Mouse (Mus musculus) c-Kit-positive CD71-positive TER-119-positive erythroid progenitor cells, embryonic 14.5 days (primary cell): Measurements from ENCODE around the gene Slc5a6.

Source experiments
- DNase-seq: peaks from one replicate; pipeline ENCODE4 v3.0.0-alpha.2; 2013; ENCODE audit warnings: low spot score

The Slc5a6 gene

GRCm38 (mm10) chr5:31000122-31000521 is 48.6 kb downstream of the Slc5a6 start:
- DNase-seq = no peak

- no peak for DNase-seq
Observed at GRCm38 (mm10) chr5:30999324-30999723, 49.4 kb downstream of the Slc5a6 start.

- DNase-seq = peak; percentile 53
Observed at GRCm38 (mm10) chr5:30998306-30998705, 50.4 kb downstream of the Slc5a6 start.

- DNase-seq = no peak
Observed at GRCm38 (mm10) chr5:30994910-30995635, 53.7 kb downstream of the Slc5a6 start.

DNA sequence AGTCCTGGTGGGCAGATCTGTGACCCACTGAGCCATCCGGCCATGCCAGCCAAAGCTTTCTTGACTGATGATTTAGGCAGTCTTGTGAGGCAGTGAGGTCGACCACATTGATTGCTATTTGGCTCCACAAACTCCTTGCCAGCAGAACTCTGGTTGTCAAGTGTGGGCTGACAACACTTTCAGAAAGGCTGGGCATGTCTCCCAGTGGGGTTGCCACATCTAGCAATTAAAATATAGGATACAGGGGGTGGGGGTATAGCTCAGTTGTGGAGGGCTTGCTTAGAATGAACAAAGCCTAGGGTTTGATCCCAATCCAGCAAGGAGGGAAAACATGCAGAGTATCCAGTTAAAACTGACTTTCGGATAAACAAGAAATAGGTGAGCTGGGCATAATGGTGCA is 54.6 kb downstream of the Slc5a6 start:
- no peak for DNase-seq

GRCm38 (mm10) chr5:30992980-30993676 is 55.6 kb downstream of the Slc5a6 start:
- DNase-seq = no peak
